Mouse (Mus musculus): ENCODE data around the gene Stag1.

The Stag1 gene

DNA sequence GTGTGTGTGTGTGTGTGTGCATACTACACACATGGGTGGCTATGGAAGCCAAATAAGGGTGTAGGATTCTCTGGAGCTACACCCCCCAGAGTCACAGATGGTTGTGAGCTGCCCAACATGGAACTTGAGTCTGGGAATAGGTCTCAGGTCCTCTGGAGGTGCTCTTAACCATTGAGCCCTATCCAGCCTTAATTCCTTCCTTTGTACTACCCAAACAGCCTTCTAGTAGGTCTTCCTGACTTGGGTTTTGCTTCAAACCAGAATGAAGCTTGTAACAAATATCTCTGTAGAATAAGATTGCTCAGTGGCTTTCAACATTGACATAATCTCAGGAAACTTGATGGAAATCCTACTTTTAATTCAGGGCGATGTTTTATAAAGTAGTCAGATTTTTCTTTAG, 7.9 kb downstream of the Stag1 start:
- no peak for DNase-seq (ENCODE audit: low spot score)

DNA sequence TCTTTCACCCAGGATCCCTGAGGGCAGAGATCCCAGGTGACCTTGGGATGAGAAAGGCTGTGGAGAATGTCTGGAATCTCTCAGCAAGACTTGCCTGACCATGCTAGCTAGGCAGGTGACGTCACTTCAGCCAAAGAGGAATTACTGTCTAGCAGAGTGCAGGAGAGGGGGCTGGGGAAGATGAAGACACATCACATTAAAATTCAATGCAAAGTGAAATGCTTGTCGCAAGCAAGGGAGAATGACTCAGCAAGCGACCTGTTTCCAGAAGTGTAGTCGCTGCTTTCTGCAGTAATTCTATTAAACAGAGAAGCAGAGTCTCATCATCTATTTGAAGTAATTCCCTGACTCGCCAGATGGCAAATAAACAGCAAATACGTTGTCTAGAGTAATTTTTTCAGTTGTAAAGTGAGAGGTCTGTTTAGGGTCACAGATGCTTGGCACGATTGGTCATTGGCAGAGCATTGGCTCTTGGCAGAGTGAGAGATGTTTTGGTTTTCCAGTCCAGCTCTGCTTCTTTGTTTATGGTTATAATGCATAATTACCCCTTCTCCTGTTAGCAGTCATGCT, 8.5 kb downstream of the Stag1 start:
- DNase-seq (ENCODE audit: low spot score), result no peak

DNA sequence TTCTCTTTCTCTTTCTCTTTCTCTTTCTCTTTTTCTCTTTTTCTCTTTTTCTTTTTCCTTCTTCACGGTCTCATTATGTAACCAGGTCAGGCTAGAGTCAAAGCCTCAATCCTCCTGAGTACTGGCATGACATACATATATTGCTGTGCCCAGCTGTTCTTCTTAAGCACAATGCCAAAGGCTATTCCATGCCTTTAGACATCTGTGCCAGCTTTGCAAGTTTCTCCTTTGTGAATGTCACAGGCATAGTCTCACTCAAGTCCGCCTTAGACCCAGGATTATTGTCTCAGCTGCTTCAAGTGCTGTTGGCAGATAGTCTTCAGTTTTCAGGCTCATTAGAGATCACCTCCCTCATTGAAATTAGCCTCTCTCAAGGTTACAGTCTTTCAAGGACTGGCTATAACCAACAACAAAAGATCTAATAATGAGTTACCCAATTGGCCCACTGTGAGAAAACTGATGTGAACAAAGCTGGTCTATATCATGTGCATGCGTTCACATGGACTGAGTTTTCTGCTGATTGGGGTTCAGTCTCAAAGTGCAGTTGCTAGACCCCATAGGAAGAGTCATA, 16.0 kb downstream of the Stag1 start:
- no peak for DNase-seq (ENCODE audit: low spot score)

- peak; percentile 10 for DNase-seq (ENCODE audit: low spot score)
Measured at GRCm38 (mm10) chr9:100616947-100617346, 19.3 kb downstream of the Stag1 start.

DNA sequence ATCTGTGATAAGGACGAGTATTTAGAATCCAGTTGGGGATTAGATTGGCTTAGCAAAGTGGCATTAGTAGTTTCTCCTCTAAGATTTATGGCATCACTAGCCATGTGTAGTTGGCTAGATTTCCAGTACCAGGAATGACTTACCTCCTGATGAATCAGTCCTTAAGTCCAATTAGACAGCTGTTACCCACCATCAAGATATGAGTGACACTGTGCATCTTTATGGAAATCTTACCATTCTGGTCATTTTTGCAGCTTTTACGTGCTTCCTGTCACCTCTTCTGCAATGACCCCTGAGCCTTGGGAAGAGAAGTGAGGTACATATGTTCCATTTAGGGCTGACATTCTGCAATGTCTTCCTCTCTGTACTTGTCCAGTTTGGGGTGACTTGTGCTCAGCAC, 28.7 kb downstream of the Stag1 start:
- no peak for DNase-seq (ENCODE audit: low spot score)

DNA sequence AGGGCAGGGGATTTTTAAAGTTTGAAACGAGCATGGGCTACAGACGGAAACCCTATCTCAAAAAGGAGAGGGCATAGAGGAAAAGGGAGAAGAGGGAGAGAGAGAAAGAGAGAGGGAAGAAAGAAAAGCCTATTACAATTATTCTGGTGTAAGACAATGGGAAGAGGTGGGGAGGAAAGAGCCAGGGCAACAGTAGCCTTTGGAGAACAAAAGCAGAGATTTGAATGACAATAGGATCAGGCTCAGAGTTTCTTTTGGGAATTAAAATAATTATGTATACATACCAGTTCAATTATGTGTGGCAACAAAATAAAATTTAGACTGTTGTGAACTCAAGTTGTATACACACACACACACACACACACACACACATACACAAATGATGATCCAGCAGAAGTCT, 43.2 kb downstream of the Stag1 start:
- DNase-seq (ENCODE audit: low spot score), result no peak

DNA sequence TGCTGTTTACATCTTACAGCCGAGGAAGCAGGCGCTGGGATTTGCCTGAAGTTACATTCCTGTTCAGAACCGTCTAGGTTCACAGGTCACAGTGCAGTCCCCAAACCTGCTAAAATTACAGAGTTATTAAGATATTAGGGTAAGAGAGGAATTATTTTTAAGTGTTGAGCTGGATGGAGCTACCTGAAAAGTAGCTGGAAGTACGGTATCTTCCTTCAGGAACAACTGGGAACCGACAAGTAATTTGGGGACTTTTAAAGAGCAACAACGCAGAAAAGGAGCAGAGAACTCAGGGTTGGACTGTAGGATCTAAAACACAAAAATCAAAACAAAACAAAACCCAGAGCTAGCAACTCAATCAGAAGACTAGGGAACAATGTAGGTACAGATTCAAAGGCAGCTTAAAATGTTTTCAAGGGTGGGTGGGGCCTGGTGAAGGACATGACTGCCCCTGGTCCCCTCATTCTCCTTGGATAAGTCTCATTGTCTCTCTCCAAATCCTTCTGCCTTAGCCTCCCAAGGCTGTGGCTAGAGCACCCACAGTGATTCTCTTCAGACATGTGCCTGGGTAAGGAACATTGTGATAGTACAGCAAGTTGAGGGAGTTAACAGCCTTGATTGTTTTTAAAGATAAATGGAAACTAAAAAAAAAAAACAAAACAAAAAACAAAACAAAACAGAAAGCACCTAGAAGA, 43.9 kb downstream of the Stag1 start:
- no peak for DNase-seq (ENCODE audit: low spot score)

DNA sequence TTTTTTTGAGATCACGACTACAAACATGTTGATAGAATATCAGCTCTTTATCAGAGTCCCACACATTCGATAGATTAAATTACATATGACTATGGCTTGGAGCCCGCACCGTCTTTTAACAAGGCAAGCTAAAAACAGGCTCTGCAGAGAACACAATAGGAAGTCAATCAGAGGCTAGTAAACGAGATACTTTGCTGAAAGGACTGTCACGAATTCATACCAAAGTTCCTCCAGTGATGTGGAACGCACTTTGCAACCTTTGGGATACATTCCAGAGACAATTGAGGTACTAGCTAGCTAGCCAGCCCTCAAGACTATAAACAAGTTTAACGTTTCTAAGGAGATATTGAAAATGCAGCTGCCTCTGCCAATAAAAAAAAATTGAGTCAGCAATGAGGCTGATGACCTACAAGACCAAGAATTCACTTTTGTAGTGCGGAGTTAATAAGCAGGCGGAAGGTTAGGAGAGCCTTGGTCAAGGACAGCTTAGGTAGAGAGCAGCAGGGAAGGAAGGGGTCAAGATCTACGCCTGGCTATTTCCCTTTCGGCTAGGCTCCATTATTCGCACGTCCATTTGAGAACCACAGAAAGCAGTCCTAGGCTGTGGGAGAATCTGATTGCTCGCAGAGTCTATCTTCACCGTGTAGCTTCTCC, 44.7 kb downstream of the Stag1 start:
- no peak for DNase-seq (ENCODE audit: low spot score)

- peak; percentile 99 for DNase-seq (ENCODE audit: low spot score)
Measured at GRCm38 (mm10) chr9:100642840-100643697, 45.5 kb downstream of the Stag1 start.

- DNase-seq (ENCODE audit: low spot score), result peak; percentile 55
Measured at GRCm38 (mm10) chr9:100644071-100644771, 46.6 kb downstream of the Stag1 start.

- DNase-seq (ENCODE audit: low spot score), result no peak
Measured at GRCm38 (mm10) chr9:100645026-100645940, 47.7 kb downstream of the Stag1 start.

DNA sequence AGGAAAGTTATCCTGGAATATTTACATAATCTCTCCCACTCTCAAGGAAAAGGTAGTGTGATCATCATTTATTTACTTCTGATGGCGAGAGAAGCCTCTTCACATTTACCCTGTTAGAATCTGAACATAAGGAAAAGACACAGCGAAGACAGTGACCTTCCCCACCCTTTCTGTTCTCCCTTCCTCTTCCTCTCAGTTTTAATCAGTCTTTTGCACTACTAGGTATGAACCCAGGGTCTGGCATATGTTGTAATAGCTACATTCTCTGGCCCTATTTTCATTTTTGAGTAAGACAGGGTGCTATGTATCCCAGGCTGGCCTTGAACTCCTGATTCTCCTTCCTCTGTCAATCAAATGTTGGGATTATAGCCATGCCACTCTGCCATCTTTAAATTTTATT, 48.7 kb downstream of the Stag1 start:
- DNase-seq (ENCODE audit: low spot score), result no peak

GRCm38 (mm10) chr9:100647774-100648323, 50.3 kb downstream of the Stag1 start:
- no peak for DNase-seq (ENCODE audit: low spot score)

- DNase-seq (ENCODE audit: low spot score), result no peak
Measured at GRCm38 (mm10) chr9:100654104-100654503, 56.5 kb downstream of the Stag1 start.

DNA sequence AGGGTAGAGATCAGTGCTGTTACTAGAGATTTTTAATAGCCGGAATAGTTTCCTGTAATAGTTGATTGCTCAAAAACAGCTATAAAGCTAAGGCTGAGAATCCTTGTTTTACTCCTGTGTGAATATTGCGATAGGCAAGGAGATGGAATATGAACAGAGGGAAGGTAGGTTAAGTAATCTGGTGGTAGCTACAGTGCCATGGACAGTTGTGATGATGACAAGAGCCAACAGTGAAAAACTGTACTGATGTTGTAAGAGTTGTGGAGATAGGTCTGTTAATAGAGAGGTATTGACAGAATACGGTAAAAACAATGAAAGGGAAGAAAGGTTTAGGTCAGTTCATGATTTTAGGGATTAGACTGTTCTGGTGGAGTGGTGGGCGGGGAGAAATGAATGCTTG, 58.5 kb downstream of the Stag1 start:
- DNase-seq (ENCODE audit: low spot score), result no peak

GRCm38 (mm10) chr9:100660587-100660986, 63.0 kb downstream of the Stag1 start:
- no peak for DNase-seq (ENCODE audit: low spot score)

GRCm38 (mm10) chr9:100663473-100664134, 66.0 kb downstream of the Stag1 start:
- DNase-seq (ENCODE audit: low spot score), result no peak

DNA sequence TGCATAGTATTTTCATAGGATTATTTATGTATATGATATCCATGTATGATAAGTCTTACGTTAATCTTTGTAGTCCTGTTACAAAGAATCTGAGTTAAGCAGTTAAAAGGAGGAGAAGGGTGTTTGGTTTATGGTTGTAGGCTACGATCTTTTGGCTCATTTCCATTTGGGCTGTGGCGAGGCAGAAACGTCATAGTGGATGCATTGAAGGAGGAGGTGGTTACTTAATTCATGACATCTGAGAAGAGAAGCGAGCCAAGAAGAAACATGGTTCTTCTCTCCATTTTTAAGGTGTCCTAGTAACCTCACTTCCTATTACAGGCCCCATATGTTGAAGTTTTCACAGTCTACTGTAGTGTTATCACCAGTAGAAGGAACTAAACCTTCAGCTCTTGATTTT, 72.6 kb downstream of the Stag1 start:
- no peak for DNase-seq (ENCODE audit: low spot score)

- DNase-seq (ENCODE audit: low spot score), result no peak
Measured at GRCm38 (mm10) chr9:100679036-100679435, 81.4 kb downstream of the Stag1 start.

DNA sequence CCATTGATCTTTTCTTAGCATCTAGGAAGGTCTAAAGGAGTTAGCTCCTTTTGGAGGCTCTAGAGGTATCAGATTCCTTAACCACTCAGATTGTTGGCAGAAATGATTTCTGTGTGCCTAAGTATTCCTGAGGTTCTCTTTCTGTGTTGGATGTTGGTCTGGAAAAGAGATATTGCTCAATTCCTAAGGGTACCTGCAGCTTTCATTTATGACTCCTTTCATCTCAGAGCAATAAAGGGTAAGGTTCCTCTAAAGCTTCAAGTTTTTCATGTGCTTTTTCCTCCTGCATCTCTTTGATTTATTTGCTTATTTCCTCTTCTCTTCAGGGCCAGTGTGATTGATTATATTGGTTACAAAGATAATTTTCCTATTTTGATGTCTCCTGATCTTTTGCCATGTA, 84.7 kb downstream of the Stag1 start:
- no peak for DNase-seq (ENCODE audit: low spot score)

Measured in ovary, postnatal 10 days (tissue).